Mouse (Mus musculus): ENCODE results near the gene Zkscan2. TPM values are rescaled to one million over a fixed set of nuclear protein-coding genes. Genes with fewer than 3 reads are reported as not detected.

Gene Zkscan2
- polyA plus RNA-seq, 1 experiment from 2014 or later, result 18.6 TPM

GRCm38 (mm10) chr7:123452551-123452950 is 47.7 kb downstream of the Zkscan2 start:
- Histone ChIP-seq H3K4me2 (ENCODE audit: low read length) (no peak overlapping the region), H3K4me1 (ENCODE audit: control insufficient read depth, insufficient read depth, low read length) (no peaks in the 10 kb centered on the region), H3K4me3 (replicated peaks; ENCODE audit: low read depth, low read length) (no peak overlapping the region), H3K9me3 (ENCODE audit: control insufficient read depth, low read length) (no peaks in the 10 kb centered on the region), H3K36me3 (ENCODE audit: control insufficient read depth, insufficient read depth, low read length) (no peaks in the 10 kb centered on the region), H3K9ac (replicated peaks; ENCODE audit: low read length) (no peak overlapping the region), H3K27me3 (ENCODE audit: control insufficient read depth, insufficient read depth, low read length) (no peaks in the 10 kb centered on the region), H3K27ac (replicated peaks; ENCODE audit: low read depth, low read length) (no peak overlapping the region)
- ATAC-seq (ENCODE audit: low FRiP score, low TSS enrichment) (no peak), DNase-seq (no peak)
- 88% methylated on average over 6 of the region's 6 CpGs for WGBS

DNA sequence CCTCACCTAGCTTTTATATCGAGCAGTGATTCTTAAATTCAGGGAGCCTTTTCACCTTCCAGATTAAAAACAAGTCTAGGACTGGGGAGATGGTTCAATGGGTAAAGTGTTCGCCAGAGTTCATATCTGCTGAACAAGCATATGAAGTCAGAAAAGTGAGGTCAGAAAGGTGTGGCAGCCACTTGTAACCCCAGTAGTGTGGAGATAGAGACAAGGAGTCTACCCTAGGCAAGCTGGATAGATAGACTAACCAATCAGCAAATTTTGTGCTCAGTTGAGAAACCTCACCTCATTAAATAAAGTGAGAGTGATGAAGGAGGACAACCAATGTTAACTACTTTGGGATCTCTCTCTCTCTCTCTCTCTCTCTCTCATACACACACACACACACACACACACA is 49.7 kb downstream of the Zkscan2 start:
- Histone ChIP-seq H3K27me3 (ENCODE audit: control insufficient read depth, insufficient read depth, low read length) (no peaks in the 10 kb centered on the region), H3K4me2 (ENCODE audit: low read length) (no peak overlapping the region), H3K9ac (replicated peaks; ENCODE audit: low read length) (no peak overlapping the region), H3K27ac (replicated peaks; ENCODE audit: low read depth, low read length) (no peak overlapping the region), H3K4me3 (replicated peaks; ENCODE audit: low read depth, low read length) (no peak overlapping the region), H3K9me3 (ENCODE audit: control insufficient read depth, low read length) (no peaks in the 10 kb centered on the region), H3K36me3 (ENCODE audit: control insufficient read depth, insufficient read depth, low read length) (no peaks in the 10 kb centered on the region), H3K4me1 (ENCODE audit: control insufficient read depth, insufficient read depth, low read length) (no peaks in the 10 kb centered on the region)
- DNase-seq (no peak), ATAC-seq (ENCODE audit: low FRiP score, low TSS enrichment) (no peak)
- 84% methylated on average over 2 of the region's 2 CpGs for WGBS

GRCm38 (mm10) chr7:123449676-123450075 is 50.6 kb downstream of the Zkscan2 start:
- WGBS, result 78% methylated on average over 10 of the region's 10 CpGs
- Histone ChIP-seq H3K9ac (replicated peaks; ENCODE audit: low read length) (no peak overlapping the region), H3K4me1 (ENCODE audit: control insufficient read depth, insufficient read depth, low read length) (no peaks in the 10 kb centered on the region), H3K9me3 (ENCODE audit: control insufficient read depth, low read length) (no peaks in the 10 kb centered on the region), H3K4me2 (ENCODE audit: low read length) (no peak overlapping the region), H3K4me3 (replicated peaks; ENCODE audit: low read depth, low read length) (no peak overlapping the region), H3K36me3 (ENCODE audit: control insufficient read depth, insufficient read depth, low read length) (no peaks in the 10 kb centered on the region), H3K27ac (replicated peaks; ENCODE audit: low read depth, low read length) (no peak overlapping the region), H3K27me3 (ENCODE audit: control insufficient read depth, insufficient read depth, low read length) (no peaks in the 10 kb centered on the region)
- ATAC-seq (ENCODE audit: low FRiP score, low TSS enrichment), result no peak
- no peak for DNase-seq

DNA sequence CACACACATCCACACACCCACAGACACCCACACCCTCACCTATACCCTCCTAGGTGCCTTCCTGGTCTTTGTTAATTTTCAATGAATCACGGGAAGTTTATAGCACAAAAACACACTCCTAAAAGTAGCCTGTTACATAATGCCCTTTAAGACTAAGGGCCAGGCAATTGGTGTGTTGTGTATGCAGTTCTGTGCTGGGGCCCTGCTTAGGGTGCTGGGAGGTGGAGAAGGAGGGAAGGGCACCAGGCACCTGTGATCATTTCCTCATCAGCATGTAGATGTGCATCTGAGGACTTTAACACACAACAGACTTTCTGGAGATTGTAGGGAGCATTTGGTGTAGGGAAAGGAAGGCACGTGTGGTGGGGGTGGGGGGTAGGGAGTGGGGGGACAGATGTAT is 51.5 kb downstream of the Zkscan2 start:
- WGBS, result 98% methylated on average over 2 of the region's 2 CpGs
- H3K4me1 ChIP-seq (ENCODE audit: control insufficient read depth, insufficient read depth, low read length), result no peaks in the 10 kb centered on the region
- no peak overlapping the region for H3K4me3 ChIP-seq (replicated peaks; ENCODE audit: low read depth, low read length)
- H3K36me3 ChIP-seq (ENCODE audit: control insufficient read depth, insufficient read depth, low read length), result no peaks in the 10 kb centered on the region
- H3K9ac ChIP-seq (replicated peaks; ENCODE audit: low read length), result no peak overlapping the region
- H3K9me3 ChIP-seq (ENCODE audit: control insufficient read depth, low read length), result no peaks in the 10 kb centered on the region
- H3K27ac ChIP-seq (replicated peaks; ENCODE audit: low read depth, low read length), result no peak overlapping the region
- no peaks in the 10 kb centered on the region for H3K27me3 ChIP-seq (ENCODE audit: control insufficient read depth, insufficient read depth, low read length)
- DNase-seq (no peak), ATAC-seq (ENCODE audit: low FRiP score, low TSS enrichment) (no peak)
- H3K4me2 ChIP-seq (ENCODE audit: low read length), result no peak overlapping the region

DNA sequence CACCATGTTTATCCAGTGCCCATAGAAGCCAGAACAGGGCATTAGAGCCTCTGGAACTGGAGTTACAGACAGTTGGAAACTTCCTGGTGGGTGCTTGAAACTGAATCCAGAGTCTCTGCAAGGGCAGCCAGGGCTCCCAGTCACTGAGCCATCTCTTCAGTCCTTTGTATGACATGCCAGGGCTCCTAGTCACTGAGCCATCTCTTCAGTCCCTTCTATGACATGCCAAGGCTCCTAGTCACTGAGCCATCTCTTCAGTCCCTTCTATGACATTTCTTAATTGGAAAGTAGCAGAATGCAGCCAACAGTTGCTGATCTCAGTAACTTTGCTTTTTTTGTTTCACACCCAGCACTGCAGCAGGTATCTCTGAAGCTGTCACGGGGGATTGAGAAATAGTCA is 58.2 kb downstream of the Zkscan2 start:
- H3K4me3 ChIP-seq (replicated peaks; ENCODE audit: low read depth, low read length), result no peak overlapping the region
- ATAC-seq (ENCODE audit: low FRiP score, low TSS enrichment), result no peak
- H3K27ac ChIP-seq (replicated peaks; ENCODE audit: low read depth, low read length), result no peak overlapping the region
- H3K9ac ChIP-seq (replicated peaks; ENCODE audit: low read length), result no peak overlapping the region
- H3K4me2 ChIP-seq (ENCODE audit: low read length), result no peak overlapping the region
- H3K36me3 ChIP-seq (ENCODE audit: control insufficient read depth, insufficient read depth, low read length), result no peaks in the 10 kb centered on the region
- no peaks in the 10 kb centered on the region for H3K27me3 ChIP-seq (ENCODE audit: control insufficient read depth, insufficient read depth, low read length)
- no peaks in the 10 kb centered on the region for H3K4me1 ChIP-seq (ENCODE audit: control insufficient read depth, insufficient read depth, low read length)
- DNase-seq, result no peak
- 93% methylated on average over 1 of the region's 1 CpGs for WGBS
- H3K9me3 ChIP-seq (ENCODE audit: control insufficient read depth, low read length), result no peaks in the 10 kb centered on the region

DNA sequence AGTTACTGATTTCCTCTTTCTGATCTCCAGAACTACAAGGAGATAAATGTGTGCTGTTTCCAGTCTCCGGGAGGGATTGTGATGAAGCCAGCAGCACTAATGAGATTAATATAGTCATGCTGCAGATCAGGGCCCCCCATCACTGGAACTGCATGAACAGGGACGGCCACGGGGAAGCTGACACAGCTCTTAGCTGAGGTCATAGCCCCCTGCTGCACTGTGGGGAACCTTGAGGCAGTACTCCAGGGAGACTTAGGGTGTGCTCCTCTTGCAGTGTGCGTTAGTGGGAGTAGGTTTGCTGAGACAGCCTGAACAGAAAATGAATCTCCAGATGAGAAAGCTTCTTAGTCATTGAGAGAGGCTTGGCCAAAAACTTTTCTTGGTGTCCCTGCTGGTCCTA is 69.0 kb downstream of the Zkscan2 start:
- WGBS, result 59% methylated on average over 4 of the region's 4 CpGs
- Histone ChIP-seq H3K4me2 (ENCODE audit: low read length) (no peak overlapping the region), H3K36me3 (ENCODE audit: control insufficient read depth, insufficient read depth, low read length) (peaks cover 33% of the 10 kb centered on the region), H3K4me3 (replicated peaks; ENCODE audit: low read depth, low read length) (no peak overlapping the region), H3K27me3 (ENCODE audit: control insufficient read depth, insufficient read depth, low read length) (no peaks in the 10 kb centered on the region), H3K27ac (replicated peaks; ENCODE audit: low read depth, low read length) (no peak overlapping the region), H3K9ac (replicated peaks; ENCODE audit: low read length) (no peak overlapping the region), H3K4me1 (ENCODE audit: control insufficient read depth, insufficient read depth, low read length) (no peaks in the 10 kb centered on the region), H3K9me3 (ENCODE audit: control insufficient read depth, low read length) (0 out of 2 replicates have a peak, but pooled peaks cover 3% of the 10 kb centered on the region)
- no peak for DNase-seq
- ATAC-seq (ENCODE audit: low FRiP score, low TSS enrichment), result no peak

DNA sequence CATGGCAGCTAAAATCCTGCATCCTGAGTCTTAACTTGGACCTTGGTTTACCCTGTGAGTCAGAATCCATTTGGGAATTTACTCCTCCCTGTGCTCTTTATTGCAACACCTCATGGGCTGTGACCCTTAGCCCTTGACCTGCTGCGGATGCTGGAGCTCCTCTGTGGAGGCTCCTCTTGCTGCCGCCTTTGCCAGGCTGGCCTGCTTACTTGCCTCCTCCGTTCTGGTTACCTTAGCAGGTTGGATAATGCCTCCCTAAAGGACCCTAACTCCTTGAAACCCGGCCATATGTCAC is 69.9 kb downstream of the Zkscan2 start:
- WGBS, result 89% methylated on average over 4 of the region's 4 CpGs
- H3K4me3 ChIP-seq (replicated peaks; ENCODE audit: low read depth, low read length), result no peak overlapping the region
- no peaks in the 10 kb centered on the region for H3K4me1 ChIP-seq (ENCODE audit: control insufficient read depth, insufficient read depth, low read length)
- H3K36me3 ChIP-seq (ENCODE audit: control insufficient read depth, insufficient read depth, low read length), result peaks cover 41% of the 10 kb centered on the region
- DNase-seq (no peak), ATAC-seq (ENCODE audit: low FRiP score, low TSS enrichment) (no peak)
- no peaks in the 10 kb centered on the region for H3K27me3 ChIP-seq (ENCODE audit: control insufficient read depth, insufficient read depth, low read length)
- no peak overlapping the region for H3K27ac ChIP-seq (replicated peaks; ENCODE audit: low read depth, low read length)
- 0 out of 2 replicates have a peak, but pooled peaks cover 3% of the 10 kb centered on the region for H3K9me3 ChIP-seq (ENCODE audit: control insufficient read depth, low read length)
- H3K9ac ChIP-seq (replicated peaks; ENCODE audit: low read length), result no peak overlapping the region
- H3K4me2 ChIP-seq (ENCODE audit: low read length), result no peak overlapping the region

GRCm38 (mm10) chr7:123429624-123430410 is 70.4 kb downstream of the Zkscan2 start:
- DNase-seq, result no peak
- Histone ChIP-seq H3K4me3 (replicated peaks; ENCODE audit: low read depth, low read length) (no peak overlapping the region), H3K27me3 (ENCODE audit: control insufficient read depth, insufficient read depth, low read length) (no peaks in the 10 kb centered on the region), H3K9me3 (ENCODE audit: control insufficient read depth, low read length) (0 out of 2 replicates have a peak, but pooled peaks cover 3% of the 10 kb centered on the region), H3K27ac (replicated peaks; ENCODE audit: low read depth, low read length) (no peak overlapping the region), H3K9ac (replicated peaks; ENCODE audit: low read length) (no peak overlapping the region), H3K36me3 (ENCODE audit: control insufficient read depth, insufficient read depth, low read length) (peaks cover 46% of the 10 kb centered on the region), H3K4me1 (ENCODE audit: control insufficient read depth, insufficient read depth, low read length) (no peaks in the 10 kb centered on the region), H3K4me2 (ENCODE audit: low read length) (no peak overlapping the region)
- WGBS, result 89% methylated on average over 8 of the region's 8 CpGs
- no peak for ATAC-seq (ENCODE audit: low FRiP score, low TSS enrichment)

All from midbrain, embryonic 14.5 days (tissue).